Mouse (Mus musculus) heart, adult 9 months (tissue): ENCODE data around the gene Nqo2.

Source experiments
- DNase-seq, 2 experiments: peaks; one replicate each; pipeline ENCODE4 v3.0.0; 2022; ENCODE audit warnings: low spot score in 2 of 2

Nqo2 gene

GRCm38 (mm10) chr13:33995197-33995596 lies 30.7 kb downstream of the Nqo2 start:
- DNase-seq, result peak; percentile 49 to 71

- peak; percentile 90 to 91 for DNase-seq
Measured at GRCm38 (mm10) chr13:34002058-34003006, 37.8 kb downstream of the Nqo2 start, which contains the start of the genes Ripk1 and Serpinb6a. TSS of gene Ripk1 (plus strand) at chr13:34002363. TSS of gene Serpinb6a (minus strand) at chr13:34002794.

DNA sequence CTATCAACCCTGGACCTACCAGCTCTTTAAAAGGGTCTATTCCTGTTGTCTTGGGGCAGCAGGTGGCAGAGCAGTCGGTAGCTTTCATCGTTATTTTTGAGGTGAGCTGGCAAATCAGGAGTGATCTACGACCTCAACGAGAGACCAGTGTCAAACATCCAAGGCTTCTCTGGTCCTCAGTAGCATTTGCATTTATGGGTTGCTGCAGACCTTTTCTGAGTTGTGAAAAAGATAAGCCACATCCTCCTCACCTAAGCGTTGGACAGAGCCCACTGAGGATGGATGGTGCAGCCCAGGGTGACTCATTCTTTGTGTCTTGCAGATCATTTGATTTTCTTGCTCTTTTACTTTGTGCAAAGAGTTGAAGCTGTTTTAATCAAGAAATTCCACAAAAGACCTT lies 38.6 kb downstream of the Nqo2 start:
- no peak for DNase-seq

DNA sequence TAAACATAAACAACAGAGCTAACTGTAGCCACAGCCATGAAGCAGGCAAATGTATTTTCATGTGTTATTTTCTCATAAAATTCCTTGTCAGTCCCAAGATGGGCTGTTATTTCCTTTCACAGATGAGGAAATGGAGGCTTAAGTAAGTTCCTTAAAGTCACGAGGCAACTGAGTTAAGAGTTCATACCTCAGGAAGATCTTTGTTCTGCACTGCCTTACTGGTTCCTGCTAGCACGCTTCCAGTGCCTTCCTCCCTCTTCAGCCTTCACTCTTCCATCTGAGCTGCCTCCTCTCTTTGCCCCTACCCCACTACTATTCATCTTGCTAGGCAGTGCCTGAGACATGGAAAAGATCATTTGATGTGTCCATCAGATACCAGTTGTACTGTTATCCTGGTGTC lies 42.7 kb downstream of the Nqo2 start:
- peak in 1 of 2 experiments; percentile 6 for DNase-seq

DNA sequence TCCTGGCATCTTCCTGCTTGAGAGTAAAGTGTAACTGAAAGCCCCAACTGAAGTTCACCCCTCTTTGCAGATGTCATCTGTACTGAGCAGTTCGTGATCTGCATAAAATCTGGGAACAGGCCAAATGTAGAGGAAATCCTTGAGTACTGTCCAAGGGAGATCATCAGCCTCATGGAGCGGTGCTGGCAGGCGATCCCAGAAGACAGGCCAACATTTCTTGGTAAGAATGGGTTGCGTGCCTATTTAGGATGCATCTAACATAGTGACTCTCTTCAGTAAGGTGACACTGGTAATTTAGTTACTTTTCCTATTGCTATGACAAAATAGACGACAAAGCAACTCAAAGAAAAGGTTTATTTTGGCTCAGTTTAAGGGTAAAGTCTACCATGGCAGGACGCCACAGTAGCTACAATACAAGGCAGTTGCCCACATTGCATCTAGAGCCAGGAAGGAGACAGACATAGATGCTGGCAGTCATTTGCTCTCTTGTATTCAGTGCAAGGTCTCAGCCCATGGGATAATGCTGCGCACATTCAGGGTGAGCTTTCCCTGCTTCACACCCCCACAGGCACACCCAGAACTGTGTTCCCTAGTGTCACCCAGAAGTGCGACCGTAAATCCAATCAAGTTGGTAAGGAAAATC lies 52.6 kb downstream of the Nqo2 start:
- no peak for DNase-seq

DNA sequence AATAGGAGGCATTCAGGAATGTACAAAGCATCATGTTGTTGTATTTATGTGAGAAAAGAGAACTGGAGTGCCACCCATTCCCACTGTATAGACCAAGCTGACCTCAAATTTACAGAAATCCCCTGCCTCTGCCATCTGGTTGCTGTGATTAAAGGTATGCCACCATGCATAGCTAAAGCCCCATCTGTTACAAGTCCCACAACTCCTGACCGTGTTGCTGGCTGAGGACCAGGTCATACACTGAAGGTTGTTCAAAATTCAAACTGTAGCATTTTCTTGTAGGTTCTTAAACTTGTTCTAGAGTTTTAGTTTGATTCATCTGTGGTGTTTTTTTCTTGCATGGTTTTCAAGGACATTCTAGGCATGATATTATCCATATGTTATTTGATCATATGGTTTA lies 54.0 kb downstream of the Nqo2 start:
- DNase-seq, result no peak

DNA sequence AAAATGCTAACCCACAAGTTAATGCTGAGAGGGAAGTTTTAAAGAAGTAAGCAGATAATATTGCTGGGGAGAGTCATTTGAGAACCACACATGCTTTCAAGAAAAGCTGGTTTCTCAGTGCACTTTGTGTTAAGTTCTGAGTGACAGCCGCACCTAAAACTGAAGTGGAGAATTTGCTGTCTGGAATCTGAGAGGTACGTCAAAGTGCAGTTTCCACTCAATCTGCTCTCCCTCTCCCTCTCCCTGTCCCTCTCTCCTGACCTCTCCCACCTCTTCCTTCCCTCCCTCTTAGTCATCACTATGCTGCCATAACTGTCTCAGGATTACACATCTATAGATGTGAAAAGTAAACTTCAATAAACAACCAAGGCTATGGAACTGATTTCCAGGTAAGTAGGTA lies 57.5 kb downstream of the Nqo2 start:
- no peak for DNase-seq

GRCm38 (mm10) chr13:34032041-34032440 lies 67.6 kb downstream of the Nqo2 start:
- no peak for DNase-seq

DNA sequence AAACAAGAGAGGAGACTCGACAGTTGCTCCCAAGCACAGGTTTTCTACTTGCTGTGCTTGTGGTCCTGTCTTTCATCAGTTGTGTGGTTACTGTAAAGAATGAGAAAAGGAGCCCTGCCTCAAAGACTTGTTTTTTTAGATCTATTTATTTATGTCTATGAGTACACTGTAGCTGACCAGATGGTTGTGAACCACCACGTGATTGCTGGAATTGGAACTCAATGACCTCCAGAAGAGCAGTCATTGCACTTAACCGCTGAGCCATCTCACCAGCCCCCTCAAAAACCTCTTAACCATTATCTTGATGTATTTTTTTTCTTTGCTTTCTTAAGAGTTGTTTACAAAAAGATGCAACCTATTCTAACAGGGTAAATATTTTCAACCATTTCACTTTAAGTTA lies 70.9 kb downstream of the Nqo2 start:
- DNase-seq, result no peak

DNA sequence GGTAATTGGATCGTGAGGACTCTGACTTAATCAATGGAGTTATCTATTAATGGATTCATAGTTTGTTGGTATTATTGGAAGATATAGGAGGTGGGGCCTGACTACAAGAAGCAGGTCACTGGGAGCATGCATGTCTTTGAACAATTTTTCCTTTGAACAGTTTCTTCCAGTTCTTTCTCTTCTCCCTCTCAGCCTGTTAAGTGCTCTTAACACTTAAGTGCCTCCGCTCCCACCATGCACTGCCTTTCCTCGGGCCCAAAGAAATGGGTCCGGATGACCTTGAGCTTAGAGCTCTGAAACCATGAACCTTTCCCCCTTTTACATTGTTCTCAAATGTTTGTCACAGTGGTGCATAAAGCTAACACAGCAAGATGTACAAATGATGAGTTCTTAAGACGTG lies 72.2 kb downstream of the Nqo2 start:
- no peak for DNase-seq

- DNase-seq, result peak; percentile 90 to 91
Measured at GRCm38 (mm10) chr13:34037172-34038055, 72.9 kb downstream of the Nqo2 start, which contains the start of gene Bphl. TSS of gene Bphl (plus strand) at chr13:34037597.

GRCm38 (mm10) chr13:34038056-34038432 lies 73.6 kb downstream of the Nqo2 start:
- no peak for DNase-seq
